Mouse (Mus musculus): ENCODE data around the gene Dolpp1. TPM values are rescaled to one million over a fixed set of nuclear protein-coding genes. Genes with fewer than 3 reads are reported as not detected.

The Dolpp1 gene
- polyA plus RNA-seq, 1 experiment from 2014 or later, result 16.6 TPM

- Histone ChIP-seq H3K27me3 (no peaks in the 10 kb centered on the region), H3K27ac (replicated peaks) (no peak overlapping the region), H3K9me3 (replicated peaks) (no peaks in the 10 kb centered on the region), H3K4me1 (replicated peaks) (peaks cover 22% of the 10 kb centered on the region), H3K4me2 (no peak overlapping the region), H3K36me3 (replicated peaks) (peaks cover 79% of the 10 kb centered on the region), H3K9ac (no peak overlapping the region), H3K4me3 (replicated peaks) (no peak overlapping the region)
- 83% methylated on average over 10 of the region's 10 CpGs for whole genome bisulfite sequencing (ENCODE audit: insufficient replicate concordance)
- no peak for ATAC-seq (ENCODE audit: insufficient read depth)
Measured at GRCm38 (mm10) chr2:30397986-30398512, 6.0 kb downstream of the Dolpp1 start.

- ATAC-seq (ENCODE audit: insufficient read depth), result no peak
- Histone ChIP-seq H3K4me2 (no peak overlapping the region), H3K27ac (replicated peaks) (no peak overlapping the region), H3K4me1 (replicated peaks) (peaks cover 9% of the 10 kb centered on the region; the same call in 1 of the 2 replicates), H3K27me3 (no peaks in the 10 kb centered on the region), H3K9me3 (replicated peaks) (no peaks in the 10 kb centered on the region), H3K4me3 (replicated peaks) (no peak overlapping the region), H3K36me3 (replicated peaks) (peaks cover 92% of the 10 kb centered on the region), H3K9ac (no peak overlapping the region)
- WGBS (ENCODE audit: insufficient replicate concordance), result 78% methylated on average over 20 of the region's 20 CpGs
Measured at GRCm38 (mm10) chr2:30399191-30400171, 7.4 kb downstream of the Dolpp1 start.

- no peak overlapping the region for H3K27ac ChIP-seq (replicated peaks)
- ATAC-seq (ENCODE audit: insufficient read depth), result no peak
- peaks cover 99% of the 10 kb centered on the region for H3K36me3 ChIP-seq (replicated peaks)
- no peak overlapping the region for H3K9ac ChIP-seq
- no peaks in the 10 kb centered on the region for H3K27me3 ChIP-seq
- no peak overlapping the region for H3K4me3 ChIP-seq (replicated peaks)
- H3K4me1 ChIP-seq (replicated peaks), result no peaks in the 10 kb centered on the region
- H3K9me3 ChIP-seq (replicated peaks), result no peaks in the 10 kb centered on the region
- 54% methylated on average over 1 of the region's 1 CpGs for WGBS (ENCODE audit: insufficient replicate concordance)
- no peak overlapping the region for H3K4me2 ChIP-seq
Measured at GRCm38 (mm10) chr2:30401581-30401980, 9.5 kb downstream of the Dolpp1 start.

GRCm38 (mm10) chr2:30402351-30402826, 10.3 kb downstream of the Dolpp1 start:
- Histone ChIP-seq H3K9me3 (replicated peaks) (no peaks in the 10 kb centered on the region), H3K4me3 (replicated peaks) (no peak overlapping the region), H3K4me1 (replicated peaks) (no peaks in the 10 kb centered on the region), H3K27me3 (no peaks in the 10 kb centered on the region), H3K4me2 (no peak overlapping the region), H3K27ac (replicated peaks) (no peak overlapping the region), H3K9ac (no peak overlapping the region), H3K36me3 (replicated peaks) (peaks cover 99% of the 10 kb centered on the region)
- no peak for ATAC-seq (ENCODE audit: insufficient read depth)
- WGBS (ENCODE audit: insufficient replicate concordance), result 81% methylated on average over 9 of the region's 9 CpGs

GRCm38 (mm10) chr2:30402843-30403242, 10.8 kb downstream of the Dolpp1 start:
- Histone ChIP-seq H3K4me1 (replicated peaks) (no peaks in the 10 kb centered on the region), H3K27me3 (no peaks in the 10 kb centered on the region), H3K9ac (no peak overlapping the region), H3K27ac (replicated peaks) (no peak overlapping the region), H3K4me3 (replicated peaks) (no peak overlapping the region), H3K9me3 (replicated peaks) (no peaks in the 10 kb centered on the region), H3K36me3 (replicated peaks) (peaks cover 99% of the 10 kb centered on the region), H3K4me2 (no peak overlapping the region)
- ATAC-seq (ENCODE audit: insufficient read depth), result no peak
- WGBS (ENCODE audit: insufficient replicate concordance), result 66% methylated on average over 2 of the region's 2 CpGs

GRCm38 (mm10) chr2:30403870-30404269, 11.8 kb downstream of the Dolpp1 start:
- whole genome bisulfite sequencing (ENCODE audit: insufficient replicate concordance), result 88% methylated on average over 1 of the region's 1 CpGs
- Histone ChIP-seq H3K27me3 (no peaks in the 10 kb centered on the region), H3K4me2 (no peak overlapping the region), H3K36me3 (replicated peaks) (peaks cover 99% of the 10 kb centered on the region), H3K27ac (replicated peaks) (no peak overlapping the region), H3K9ac (no peak overlapping the region), H3K4me3 (replicated peaks) (no peak overlapping the region), H3K4me1 (replicated peaks) (no peaks in the 10 kb centered on the region), H3K9me3 (replicated peaks) (no peaks in the 10 kb centered on the region)
- ATAC-seq (ENCODE audit: insufficient read depth), result no peak

GRCm38 (mm10) chr2:30407221-30407620, 15.2 kb downstream of the Dolpp1 start:
- H3K4me1 ChIP-seq (replicated peaks), result 0 out of 2 replicates have a peak, but pooled peaks cover 5% of the 10 kb centered on the region
- H3K27me3 ChIP-seq, result no peaks in the 10 kb centered on the region
- peaks cover 87% of the 10 kb centered on the region for H3K36me3 ChIP-seq (replicated peaks)
- H3K4me2 ChIP-seq, result no peak overlapping the region
- no peaks in the 10 kb centered on the region for H3K9me3 ChIP-seq (replicated peaks)
- ATAC-seq (ENCODE audit: insufficient read depth), result no peak
- WGBS (ENCODE audit: insufficient replicate concordance), result 62% methylated on average over 2 of the region's 2 CpGs
- H3K9ac ChIP-seq, result no peak overlapping the region
- no peak overlapping the region for H3K27ac ChIP-seq (replicated peaks)
- no peak overlapping the region for H3K4me3 ChIP-seq (replicated peaks)

GRCm38 (mm10) chr2:30407778-30408177, 15.7 kb downstream of the Dolpp1 start:
- H3K27ac ChIP-seq (replicated peaks), result no peak overlapping the region

GRCm38 (mm10) chr2:30408452-30409100, 16.5 kb downstream of the Dolpp1 start:
- H3K4me2 ChIP-seq, result no peak overlapping the region
- H3K27me3 ChIP-seq, result no peaks in the 10 kb centered on the region
- H3K4me1 ChIP-seq (replicated peaks), result peaks cover 17% of the 10 kb centered on the region
- no peaks in the 10 kb centered on the region for H3K9me3 ChIP-seq (replicated peaks)
- H3K27ac ChIP-seq (replicated peaks), result no peak overlapping the region
- H3K4me3 ChIP-seq (replicated peaks), result no peak overlapping the region
- WGBS (ENCODE audit: insufficient replicate concordance), result 69% methylated on average over 8 of the region's 8 CpGs
- peaks cover 82% of the 10 kb centered on the region for H3K36me3 ChIP-seq (replicated peaks)
- no peak for ATAC-seq (ENCODE audit: insufficient read depth)
- no peak overlapping the region for H3K9ac ChIP-seq

More at GRCm38 (mm10) chr2:30407778-30408177, 15.7 kb downstream of the Dolpp1 start:
- Histone ChIP-seq H3K27me3 (no peaks in the 10 kb centered on the region), H3K4me1 (replicated peaks) (peaks cover 9% of the 10 kb centered on the region; the same call in 1 of the 2 replicates), H3K36me3 (replicated peaks) (peaks cover 87% of the 10 kb centered on the region), H3K9ac (no peak overlapping the region), H3K4me3 (replicated peaks) (no peak overlapping the region), H3K9me3 (replicated peaks) (no peaks in the 10 kb centered on the region), H3K4me2 (no peak overlapping the region)
- no peak for ATAC-seq (ENCODE audit: insufficient read depth)
- 70% methylated on average over 10 of the region's 10 CpGs for WGBS (ENCODE audit: insufficient replicate concordance)

GRCm38 (mm10) chr2:30409454-30410176, 17.6 kb downstream of the Dolpp1 start:
- H3K27me3 ChIP-seq, result no peaks in the 10 kb centered on the region
- no peaks in the 10 kb centered on the region for H3K9me3 ChIP-seq (replicated peaks)
- ATAC-seq (ENCODE audit: insufficient read depth), result no peak
- no peak overlapping the region for H3K9ac ChIP-seq
- no peak overlapping the region for H3K27ac ChIP-seq (replicated peaks)
- WGBS (ENCODE audit: insufficient replicate concordance), result 80% methylated on average over 5 of the region's 5 CpGs
- peaks cover 27% of the 10 kb centered on the region for H3K4me1 ChIP-seq (replicated peaks)
- no peak overlapping the region for H3K4me2 ChIP-seq
- peaks cover 73% of the 10 kb centered on the region for H3K36me3 ChIP-seq (replicated peaks)
- H3K4me3 ChIP-seq (replicated peaks), result no peak overlapping the region
